Mouse (Mus musculus) spleen, adult 2 months (tissue): ENCODE results near the gene Porcn. TPM values are rescaled to one million over a fixed set of nuclear protein-coding genes. Genes with fewer than 3 reads are reported as not detected.

Experiments
- DNase-seq, 2 experiments: peaks; one replicate each; pipeline versions ENCODE4 v3.0.0 to v3.0.0-alpha.2; 2012 to 2021; ENCODE audit warnings: low spot score in 2 of 2, low read depth in 1 of 2
- H3K27ac ChIP-seq: fragments of 200-500 bp; 2 replicates; pipeline ENCODE4 v1.5.1; 2012; ENCODE audit warnings: low read length, inconsistent platforms; ENCODE audit not compliant: insufficient read depth
- H3K27me3 ChIP-seq: fragments of 200-500 bp; 2 replicates; pipeline ENCODE4 v1.6.1; 2012; ENCODE audit warnings: mild to moderate bottlenecking, moderate library complexity, low read length, inconsistent platforms; ENCODE audit not compliant: control insufficient read depth, insufficient read depth
- H3K36me3 ChIP-seq: fragments of 200-500 bp; 2 replicates; pipeline ENCODE4 v1.6.1; 2012; ENCODE audit warnings: mild to moderate bottlenecking, low read length, inconsistent platforms; ENCODE audit not compliant: control insufficient read depth, insufficient read depth
- H3K4me1 ChIP-seq: fragments of 200-500 bp; 2 replicates; pipeline ENCODE4 v1.6.1; 2011; ENCODE audit warnings: inconsistent platforms; ENCODE audit not compliant: control insufficient read depth, insufficient read depth, insufficient read length
- H3K4me3 ChIP-seq: fragments of 200-500 bp; 2 replicates; pipeline ENCODE4 v1.5.1; 2011; ENCODE audit warnings: mild to moderate bottlenecking, inconsistent platforms; ENCODE audit not compliant: insufficient read depth, insufficient read length; ENCODE audit errors: extremely low read depth
- CTCF ChIP-seq: fragments of 200-500 bp; IDR thresholded peaks from 2 replicates; pipeline ENCODE4 v1.5.1; 2011; ENCODE audit warnings: mild to moderate bottlenecking, inconsistent platforms; ENCODE audit not compliant: insufficient read depth, insufficient read length, insufficient replicate concordance; ENCODE audit errors: extremely low read depth
- POLR2A ChIP-seq: fragments of 200-500 bp; IDR thresholded peaks from 2 replicates; pipeline ENCODE4 v1.6.1; 2011; ENCODE audit warnings: low read depth, low read length, inconsistent platforms
- WGBS: fragments of 180-500 bp; shearing (Covaris S2); methylation state at CpG from one replicate; pipeline ENCODE4 v1.1.7; 2018; 5-methylcytosine and 5-hydroxymethylcytosine counted together
- polyA plus RNA-seq: library from polyadenylated mRNA; depleted of rRNA; stranded (reverse); fragments of >200 nt; gene quantifications from 2 replicates; pipeline ENCODE4 v1.2.3, GENCODE M21; 2012

Porcn gene
- polyA plus RNA-seq, 1 experiment, result 3.7 TPM

GRCm38 (mm10) chrX:8222296-8222677 is 16.0 kb upstream of the Porcn start:
- H3K4me3 ChIP-seq, result no peak overlapping the region
- no peaks in the 10 kb centered on the region for H3K4me1 ChIP-seq
- no peaks in the 10 kb centered on the region for H3K27me3 ChIP-seq
- WGBS, result 72% methylated on average over 3 of the region's 3 CpGs
- TF ChIP-seq POLR2A, result no peak
- TF ChIP-seq CTCF, result no peak
- DNase-seq, result no peak
- no peaks in the 10 kb centered on the region for H3K36me3 ChIP-seq
- H3K27ac ChIP-seq, result no peak overlapping the region

DNA sequence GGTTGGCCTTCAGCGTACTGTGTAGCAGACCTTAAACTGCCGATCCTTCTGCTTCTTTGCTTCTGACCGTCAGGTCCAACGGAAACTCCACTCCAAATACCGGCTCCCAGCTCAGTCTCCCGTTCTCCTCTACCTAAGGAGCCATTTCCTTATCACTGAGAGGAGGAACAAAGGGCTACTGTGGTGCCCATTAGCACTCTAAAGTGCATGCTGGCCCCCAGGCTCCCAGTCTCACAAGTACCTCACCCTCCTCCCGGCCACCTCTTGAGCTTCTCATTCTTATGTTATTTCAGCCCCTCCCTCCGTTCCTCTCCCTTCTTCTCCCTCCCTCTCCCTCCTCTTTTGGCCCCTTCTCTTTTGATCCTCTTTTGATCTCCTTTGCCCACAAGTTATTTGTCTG is 13.3 kb upstream of the Porcn start:
- Histone ChIP-seq H3K27ac (no peak overlapping the region), H3K36me3 (no peaks in the 10 kb centered on the region), H3K4me1 (no peaks in the 10 kb centered on the region), H3K4me3 (no peak overlapping the region), H3K27me3 (no peaks in the 10 kb centered on the region)
- DNase-seq, result no peak
- no peak for TF ChIP-seq POLR2A
- no peak for TF ChIP-seq CTCF
- 75% methylated on average over 8 of the region's 8 CpGs for WGBS

DNA sequence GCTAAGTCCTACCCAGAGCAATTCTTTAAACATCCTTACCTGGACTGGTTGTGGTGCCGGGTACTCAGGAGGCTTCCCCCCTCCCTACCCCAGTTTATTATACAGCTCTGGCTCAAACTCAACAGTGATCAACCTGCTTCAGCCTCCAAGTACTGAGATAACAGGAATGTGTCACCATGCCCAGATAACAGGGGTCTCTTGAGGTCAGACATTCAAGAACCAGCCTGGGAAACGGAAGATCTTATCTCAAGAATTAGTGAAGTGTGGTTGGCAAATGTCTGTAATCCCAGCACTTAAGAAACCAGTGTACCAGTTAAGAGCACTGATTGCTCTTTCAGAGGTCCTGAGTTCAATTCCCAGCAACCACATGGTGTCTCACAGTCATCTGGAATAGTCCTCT is 11.8 kb upstream of the Porcn start:
- no peak for DNase-seq
- H3K27me3 ChIP-seq, result no peaks in the 10 kb centered on the region
- no peaks in the 10 kb centered on the region for H3K36me3 ChIP-seq
- 76% methylated on average over 2 of the region's 2 CpGs for WGBS
- H3K27ac ChIP-seq, result no peak overlapping the region
- TF ChIP-seq POLR2A, result no peak
- no peak overlapping the region for H3K4me3 ChIP-seq
- H3K4me1 ChIP-seq, result no peaks in the 10 kb centered on the region

DNA sequence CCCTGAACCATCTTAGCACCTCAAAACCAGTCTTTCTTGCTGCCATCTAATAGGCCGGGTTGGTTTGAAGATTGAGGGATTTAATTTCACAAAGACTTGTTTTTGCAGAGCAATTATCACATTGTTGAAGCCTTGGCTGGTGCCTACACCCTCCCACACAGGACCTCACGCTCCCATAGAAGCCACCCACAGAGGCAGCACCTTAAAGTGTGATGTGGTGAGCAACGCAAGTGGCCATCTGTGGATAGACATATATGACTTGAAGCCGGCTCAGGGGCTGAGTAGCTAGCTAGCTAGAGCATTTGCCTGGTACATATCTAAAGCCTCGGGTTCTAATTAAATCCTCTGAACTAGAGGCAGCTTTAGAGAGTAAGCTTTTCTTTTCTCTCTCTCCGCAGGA is 11.1 kb upstream of the Porcn start:
- no peaks in the 10 kb centered on the region for H3K27me3 ChIP-seq
- DNase-seq, result no peak
- no peaks in the 10 kb centered on the region for H3K4me1 ChIP-seq
- H3K36me3 ChIP-seq, result no peaks in the 10 kb centered on the region
- H3K4me3 ChIP-seq, result no peak overlapping the region
- 78% methylated on average over 6 of the region's 6 CpGs for WGBS
- TF ChIP-seq CTCF (no peak), POLR2A (no peak)
- H3K27ac ChIP-seq, result no peak overlapping the region

- no peak overlapping the region for H3K27ac ChIP-seq
- H3K4me1 ChIP-seq, result no peaks in the 10 kb centered on the region
- no peak overlapping the region for H3K4me3 ChIP-seq
- no peak for DNase-seq
- TF ChIP-seq CTCF (no peak), POLR2A (no peak)
- no peaks in the 10 kb centered on the region for H3K36me3 ChIP-seq
- H3K27me3 ChIP-seq, result no peaks in the 10 kb centered on the region
- WGBS, result 75% methylated on average over 7 of the region's 7 CpGs
Observed at GRCm38 (mm10) chrX:8211490-8212207, 5.3 kb upstream of the Porcn start.

DNA sequence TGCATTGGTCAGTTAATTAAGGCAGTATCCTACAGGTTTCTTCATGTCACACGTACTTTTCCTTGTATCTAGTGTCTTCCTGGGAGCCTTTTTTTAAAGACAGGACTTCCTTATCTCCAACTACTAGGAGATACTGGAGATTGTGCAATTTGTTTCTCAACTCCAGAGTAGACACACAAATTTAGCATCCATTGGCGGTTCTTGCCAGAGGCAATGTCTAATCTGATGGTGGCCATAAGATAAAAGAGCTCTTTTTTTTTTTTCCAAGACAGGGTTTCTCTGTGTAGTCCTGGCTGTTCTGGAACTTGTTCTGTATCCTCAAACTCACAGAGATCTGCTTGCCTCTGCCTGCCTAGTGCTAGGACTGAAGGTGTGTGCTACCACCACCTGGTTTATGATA is 3.4 kb upstream of the Porcn start:
- WGBS, result 62% methylated on average over 2 of the region's 2 CpGs
- Histone ChIP-seq H3K4me3 (no peak overlapping the region), H3K27ac (no peak overlapping the region), H3K4me1 (peaks cover 4% of the 10 kb centered on the region), H3K36me3 (no peaks in the 10 kb centered on the region), H3K27me3 (peaks cover 2% of the 10 kb centered on the region; the same call in 1 of the 2 replicates)
- TF ChIP-seq CTCF (no peak), POLR2A (no peak)
- DNase-seq, result no peak

GRCm38 (mm10) chrX:8207224-8207623 is 899 bp upstream of the Porcn start:
- peaks cover 2% of the 10 kb centered on the region; the same call in 1 of the 2 replicates for H3K27me3 ChIP-seq
- H3K27ac ChIP-seq, result no peak overlapping the region
- TF ChIP-seq CTCF (no peak), POLR2A (no peak)
- H3K4me1 ChIP-seq, result peaks cover 4% of the 10 kb centered on the region
- 58% methylated on average over 4 of the region's 4 CpGs for WGBS
- no peak overlapping the region for H3K4me3 ChIP-seq
- no peaks in the 10 kb centered on the region for H3K36me3 ChIP-seq
- DNase-seq, result no peak
